Mouse (Mus musculus) E14TG2a.4 (cell line): ENCODE measurements around the gene Sox8.

Experiments used
- CTCF ChIP-seq: conservative IDR thresholded peaks from 2 replicates; pipeline ENCODE4 v1.5.1; 2014; ENCODE audit warnings: low read length
- NANOG ChIP-seq: IDR thresholded peaks from 2 replicates; pipeline ENCODE4 v1.6.1; 2014; ENCODE audit warnings: borderline replicate concordance, low read length, mixed read lengths
- POU5F1 ChIP-seq: IDR thresholded peaks from 2 replicates; pipeline ENCODE4 v1.6.1; 2014; ENCODE audit warnings: low read length, borderline replicate concordance

DNA sequence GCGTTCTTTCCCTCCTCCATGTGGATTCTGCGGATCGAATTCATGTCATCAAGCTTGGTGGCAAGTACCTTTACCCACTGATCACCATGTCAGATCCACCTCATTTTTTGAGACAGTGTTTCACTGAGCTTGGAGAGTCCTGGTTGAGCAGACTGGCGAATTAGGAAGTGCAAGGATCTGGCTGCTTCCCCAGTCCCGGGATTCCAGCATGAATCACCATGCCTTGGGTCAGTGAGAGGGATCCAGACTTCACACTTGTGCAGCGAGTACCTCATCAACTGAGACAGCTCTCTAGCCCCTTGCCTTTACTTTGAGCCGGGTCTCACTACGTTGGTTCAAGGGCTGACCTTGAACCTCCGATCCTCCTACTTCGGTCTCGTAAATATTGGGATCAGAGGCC lies 19.2 kb downstream of the Sox8 start:
- TF ChIP-seq CTCF = no peak
- no peak for TF ChIP-seq NANOG
- TF ChIP-seq POU5F1 = no peak
